Mouse (Mus musculus): ENCODE data around the gene Bcas3. TPM values are rescaled to one million over a fixed set of nuclear protein-coding genes. Genes with fewer than 3 reads are reported as not detected.

The Bcas3 gene
- polyA plus RNA-seq, 1 experiment from 2014 or later, result 31.2 TPM

GRCm38 (mm10) chr11:85838424-85839257, 485.7 kb downstream of the Bcas3 start:
- Histone ChIP-seq H3K4me1 (ENCODE audit: control insufficient read depth, insufficient read depth, low read length) (peaks cover 5% of the 10 kb centered on the region), H3K4me2 (ENCODE audit: low read depth, low read length) (peak overlapping the region; percentile 90), H3K9ac (replicated peaks; ENCODE audit: low read length) (peak overlapping the region; percentile 96), H3K36me3 (replicated peaks; ENCODE audit: control insufficient read depth, insufficient read depth, low read depth, low read length) (no peaks in the 10 kb centered on the region; the same call in 1 of the 2 replicates), H3K9me3 (replicated peaks; ENCODE audit: control insufficient read depth, low read length) (no peaks in the 10 kb centered on the region), H3K27ac (replicated peaks; ENCODE audit: low read depth, low read length) (peak overlapping the region; percentile 96), H3K4me3 (ENCODE audit: low read depth, low read length) (peak overlapping the region; percentile 79), H3K27me3 (ENCODE audit: control insufficient read depth, insufficient read depth, low read length) (peaks cover 23% of the 10 kb centered on the region)
- DNase-seq (ENCODE audit: low spot score) (peak; percentile 52), ATAC-seq (replicated peaks; ENCODE audit: insufficient number of reproducible peaks, low FRiP score, low TSS enrichment, low read depth) (no peak)
- 6% methylated on average over 20 of the region's 20 CpGs for WGBS

DNA sequence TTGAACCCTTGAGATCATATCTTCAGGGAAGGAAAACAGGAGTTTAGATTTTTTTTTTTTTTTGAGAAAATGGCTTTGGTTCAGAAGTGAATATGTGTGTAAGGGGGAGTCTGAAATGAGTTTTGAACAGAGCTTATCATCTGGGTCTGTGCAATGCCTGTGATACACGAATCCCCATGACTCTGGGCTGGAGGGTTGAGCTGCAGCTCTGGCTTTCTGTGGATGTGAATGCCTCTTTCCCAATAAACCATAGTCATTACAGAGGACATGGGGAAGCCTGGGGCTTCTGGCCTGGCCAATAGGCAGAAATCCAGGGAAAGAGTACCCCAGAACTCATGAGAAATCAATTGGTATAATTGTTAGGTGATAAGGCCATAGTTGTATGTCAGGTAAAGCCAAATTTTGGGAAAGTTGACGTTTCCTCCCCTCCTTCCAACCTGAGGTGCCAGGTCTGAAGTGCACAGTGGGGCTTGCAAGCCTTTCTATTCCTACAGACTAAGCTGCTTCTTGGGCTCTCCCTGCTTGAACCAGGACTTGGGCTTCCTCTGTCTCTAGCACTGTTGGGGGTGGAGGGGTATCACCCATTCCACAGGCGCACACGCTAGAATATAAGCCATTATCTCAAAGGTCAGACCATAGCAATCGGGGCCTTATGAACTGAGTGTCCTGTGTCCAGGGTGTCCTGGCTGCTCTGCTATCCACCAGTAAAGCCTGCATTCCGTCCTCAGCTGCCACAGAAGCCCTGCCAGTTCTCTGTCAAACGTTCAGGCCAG, 486.5 kb downstream of the Bcas3 start:
- H3K36me3 ChIP-seq (replicated peaks; ENCODE audit: control insufficient read depth, insufficient read depth, low read depth, low read length), result no peaks in the 10 kb centered on the region; the same call in 1 of the 2 replicates
- peaks cover 5% of the 10 kb centered on the region for H3K4me1 ChIP-seq (ENCODE audit: control insufficient read depth, insufficient read depth, low read length)
- peak overlapping the region; percentile 90 for H3K4me2 ChIP-seq (ENCODE audit: low read depth, low read length)
- peak overlapping the region; percentile 96 for H3K27ac ChIP-seq (replicated peaks; ENCODE audit: low read depth, low read length)
- no peaks in the 10 kb centered on the region for H3K9me3 ChIP-seq (replicated peaks; ENCODE audit: control insufficient read depth, low read length)
- ATAC-seq (replicated peaks; ENCODE audit: insufficient number of reproducible peaks, low FRiP score, low TSS enrichment, low read depth) (no peak), DNase-seq (ENCODE audit: low spot score) (no peak)
- H3K27me3 ChIP-seq (ENCODE audit: control insufficient read depth, insufficient read depth, low read length), result peaks cover 21% of the 10 kb centered on the region
- peak overlapping the region; percentile 79 for H3K4me3 ChIP-seq (ENCODE audit: low read depth, low read length)
- WGBS, result 13% methylated on average over 7 of the region's 7 CpGs
- peak overlapping the region; percentile 96 for H3K9ac ChIP-seq (replicated peaks; ENCODE audit: low read length)

- Histone ChIP-seq H3K4me1 (ENCODE audit: control insufficient read depth, insufficient read depth, low read length) (peaks cover 5% of the 10 kb centered on the region), H3K9ac (replicated peaks; ENCODE audit: low read length) (peak overlapping the region; percentile 96), H3K9me3 (replicated peaks; ENCODE audit: control insufficient read depth, low read length) (no peaks in the 10 kb centered on the region), H3K4me2 (ENCODE audit: low read depth, low read length) (peak overlapping the region; percentile 90), H3K27ac (replicated peaks; ENCODE audit: low read depth, low read length) (peak overlapping the region; percentile 96), H3K36me3 (replicated peaks; ENCODE audit: control insufficient read depth, insufficient read depth, low read depth, low read length) (no peaks in the 10 kb centered on the region; the same call in 1 of the 2 replicates), H3K27me3 (ENCODE audit: control insufficient read depth, insufficient read depth, low read length) (peaks cover 18% of the 10 kb centered on the region), H3K4me3 (ENCODE audit: low read depth, low read length) (peak overlapping the region; percentile 79)
- no peak for ATAC-seq (replicated peaks; ENCODE audit: insufficient number of reproducible peaks, low FRiP score, low TSS enrichment, low read depth)
- peak; percentile 38 for DNase-seq (ENCODE audit: low spot score)
- 4% methylated on average over 27 of the region's 27 CpGs for WGBS
Measured at GRCm38 (mm10) chr11:85840031-85840802, 487.2 kb downstream of the Bcas3 start.

DNA sequence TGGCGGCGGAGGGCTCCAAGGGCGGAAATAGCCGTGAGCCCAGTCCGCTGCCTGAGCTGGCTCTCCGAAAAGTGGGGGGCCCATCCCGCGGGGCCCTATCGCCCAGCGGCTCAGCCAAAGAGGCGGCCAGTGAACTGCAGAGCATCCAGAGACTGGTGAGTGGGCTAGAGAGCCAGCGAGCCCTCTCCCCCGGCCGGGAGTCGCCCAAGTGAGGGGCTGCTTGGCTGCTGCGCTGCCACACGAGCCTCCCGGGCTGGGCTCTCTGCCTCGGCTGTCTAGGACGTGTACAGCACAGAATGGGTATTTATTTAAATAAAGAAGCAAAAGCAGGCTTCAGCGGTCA, 487.8 kb downstream of the Bcas3 start:
- Histone ChIP-seq H3K9ac (replicated peaks; ENCODE audit: low read length) (peak overlapping the region; percentile 96), H3K27ac (replicated peaks; ENCODE audit: low read depth, low read length) (peak overlapping the region; percentile 96), H3K9me3 (replicated peaks; ENCODE audit: control insufficient read depth, low read length) (no peaks in the 10 kb centered on the region), H3K27me3 (ENCODE audit: control insufficient read depth, insufficient read depth, low read length) (peaks cover 17% of the 10 kb centered on the region), H3K36me3 (replicated peaks; ENCODE audit: control insufficient read depth, insufficient read depth, low read depth, low read length) (no peaks in the 10 kb centered on the region; the same call in 1 of the 2 replicates), H3K4me2 (ENCODE audit: low read depth, low read length) (peak overlapping the region; percentile 90), H3K4me3 (ENCODE audit: low read depth, low read length) (peak overlapping the region; percentile 79), H3K4me1 (ENCODE audit: control insufficient read depth, insufficient read depth, low read length) (peaks cover 5% of the 10 kb centered on the region)
- DNase-seq (ENCODE audit: low spot score) (no peak), ATAC-seq (replicated peaks; ENCODE audit: insufficient number of reproducible peaks, low FRiP score, low TSS enrichment, low read depth) (no peak)
- 2% methylated on average over 21 of the region's 21 CpGs for WGBS

GRCm38 (mm10) chr11:85841211-85841681, 488.3 kb downstream of the Bcas3 start:
- Histone ChIP-seq H3K36me3 (replicated peaks; ENCODE audit: control insufficient read depth, insufficient read depth, low read depth, low read length) (no peaks in the 10 kb centered on the region; the same call in 1 of the 2 replicates), H3K9ac (replicated peaks; ENCODE audit: low read length) (peak overlapping the region; percentile 96)
- 7% methylated on average over 8 of the region's 8 CpGs for WGBS

DNA sequence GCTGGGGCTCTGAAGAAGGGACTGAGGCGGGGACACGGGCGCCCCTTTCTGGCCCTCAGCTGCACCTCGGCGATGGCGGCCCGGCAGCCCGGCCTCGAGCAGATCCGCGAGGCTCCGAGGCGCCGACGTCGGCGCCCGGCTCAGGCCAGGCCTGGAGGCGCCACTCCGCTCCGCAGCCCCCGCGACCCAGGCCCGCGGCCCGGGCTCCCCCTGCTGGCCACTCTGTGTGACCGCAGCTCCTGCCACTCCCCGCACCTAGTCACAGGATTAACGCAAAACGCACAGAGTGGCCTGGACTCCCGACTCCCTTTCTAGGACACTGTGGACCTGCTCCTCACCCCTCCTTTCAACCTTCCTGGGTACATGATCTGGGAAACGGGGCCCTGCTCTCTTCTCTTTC, 489.0 kb downstream of the Bcas3 start:
- Histone ChIP-seq H3K4me2 (ENCODE audit: low read depth, low read length) (peak overlapping the region; percentile 87), H3K4me3 (ENCODE audit: low read depth, low read length) (peak overlapping the region; percentile 79), H3K36me3 (replicated peaks; ENCODE audit: control insufficient read depth, insufficient read depth, low read depth, low read length) (no peaks in the 10 kb centered on the region; the same call in 1 of the 2 replicates), H3K9me3 (replicated peaks; ENCODE audit: control insufficient read depth, low read length) (no peaks in the 10 kb centered on the region), H3K9ac (replicated peaks; ENCODE audit: low read length) (peak overlapping the region; percentile 80), H3K4me1 (ENCODE audit: control insufficient read depth, insufficient read depth, low read length) (peaks cover 5% of the 10 kb centered on the region), H3K27ac (replicated peaks; ENCODE audit: low read depth, low read length) (peak overlapping the region; percentile 86), H3K27me3 (ENCODE audit: control insufficient read depth, insufficient read depth, low read length) (peaks cover 15% of the 10 kb centered on the region)
- ATAC-seq (replicated peaks; ENCODE audit: insufficient number of reproducible peaks, low FRiP score, low TSS enrichment, low read depth) (peak; percentile 19; the same call in 1 of the 2 replicates), DNase-seq (ENCODE audit: low spot score) (peak; percentile 86)
- 0% methylated on average over 30 of the region's 32 CpGs for WGBS

More at GRCm38 (mm10) chr11:85841211-85841681, 488.3 kb downstream of the Bcas3 start:
- Histone ChIP-seq H3K4me3 (ENCODE audit: low read depth, low read length) (peak overlapping the region; percentile 79), H3K9me3 (replicated peaks; ENCODE audit: control insufficient read depth, low read length) (no peaks in the 10 kb centered on the region), H3K27me3 (ENCODE audit: control insufficient read depth, insufficient read depth, low read length) (peaks cover 15% of the 10 kb centered on the region), H3K4me1 (ENCODE audit: control insufficient read depth, insufficient read depth, low read length) (peaks cover 5% of the 10 kb centered on the region), H3K27ac (replicated peaks; ENCODE audit: low read depth, low read length) (peak overlapping the region; percentile 96), H3K4me2 (ENCODE audit: low read depth, low read length) (peak overlapping the region; percentile 90)
- peak; percentile 69 for DNase-seq (ENCODE audit: low spot score)
- no peak for ATAC-seq (replicated peaks; ENCODE audit: insufficient number of reproducible peaks, low FRiP score, low TSS enrichment, low read depth)

GRCm38 (mm10) chr11:85842596-85843346, 489.8 kb downstream of the Bcas3 start:
- WGBS, result 5% methylated on average over 24 of the region's 24 CpGs
- Histone ChIP-seq H3K36me3 (replicated peaks; ENCODE audit: control insufficient read depth, insufficient read depth, low read depth, low read length) (no peaks in the 10 kb centered on the region; the same call in 1 of the 2 replicates), H3K4me2 (ENCODE audit: low read depth, low read length) (peak overlapping the region; percentile 87), H3K27me3 (ENCODE audit: control insufficient read depth, insufficient read depth, low read length) (peaks cover 14% of the 10 kb centered on the region), H3K27ac (replicated peaks; ENCODE audit: low read depth, low read length) (peak overlapping the region; percentile 81), H3K4me1 (ENCODE audit: control insufficient read depth, insufficient read depth, low read length) (peaks cover 5% of the 10 kb centered on the region), H3K9ac (replicated peaks; ENCODE audit: low read length) (peak overlapping the region; percentile 80), H3K9me3 (replicated peaks; ENCODE audit: control insufficient read depth, low read length) (no peaks in the 10 kb centered on the region), H3K4me3 (ENCODE audit: low read depth, low read length) (peak overlapping the region; percentile 79)
- ATAC-seq (replicated peaks; ENCODE audit: insufficient number of reproducible peaks, low FRiP score, low TSS enrichment, low read depth) (no peak), DNase-seq (ENCODE audit: low spot score) (peak; percentile 52)
